Mouse (Mus musculus): ENCODE measurements at regions not wholly inside any gene's neighbourhood (a gene's known extent, or its start where the extent isn't known, plus 50 kb on each side); places are given as distances from the start of the nearest gene placed in this dataset.
A peak's percentile ranks its signal among the peaks of the same experiment; 100 is the strongest.

DNA sequence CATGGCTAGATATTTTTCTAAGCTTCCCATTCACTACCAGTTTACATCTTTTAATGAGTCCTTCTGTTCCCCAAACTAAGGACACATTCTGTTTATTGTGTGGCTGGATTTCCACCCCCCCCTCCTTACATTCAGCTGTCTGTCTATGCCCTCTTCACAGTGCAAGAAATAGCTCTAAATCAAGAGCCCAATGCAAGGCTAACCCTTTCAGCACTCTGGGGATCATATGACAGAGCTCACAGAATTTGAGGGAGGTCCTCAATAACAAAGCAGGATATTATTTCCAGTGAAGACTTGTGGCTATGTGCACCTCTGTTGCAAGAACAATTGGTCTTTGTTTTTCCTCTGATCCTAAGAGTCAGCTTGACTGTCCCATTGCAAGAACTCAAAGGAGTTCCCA lies 874.1 kb upstream of the Gje1 start:
- 0 out of 2 replicates have a peak, but pooled peaks cover 3% of the 10 kb centered on the region for H3K4me1 ChIP-seq
- no peaks in the 10 kb centered on the region for H3K9me3 ChIP-seq (replicated peaks)
- H3K27ac ChIP-seq: no peak overlapping the region
- no peak overlapping the region for H3K9ac ChIP-seq
- no peaks in the 10 kb centered on the region for H3K36me3 ChIP-seq
- peak; percentile 35; the same call in 1 of the 2 replicates for ATAC-seq (ENCODE audit: low FRiP score)
- no peaks in the 10 kb centered on the region for H3K27me3 ChIP-seq
- H3K4me3 ChIP-seq: no peak overlapping the region
- H3K4me2 ChIP-seq (replicated peaks): no peak overlapping the region

DNA sequence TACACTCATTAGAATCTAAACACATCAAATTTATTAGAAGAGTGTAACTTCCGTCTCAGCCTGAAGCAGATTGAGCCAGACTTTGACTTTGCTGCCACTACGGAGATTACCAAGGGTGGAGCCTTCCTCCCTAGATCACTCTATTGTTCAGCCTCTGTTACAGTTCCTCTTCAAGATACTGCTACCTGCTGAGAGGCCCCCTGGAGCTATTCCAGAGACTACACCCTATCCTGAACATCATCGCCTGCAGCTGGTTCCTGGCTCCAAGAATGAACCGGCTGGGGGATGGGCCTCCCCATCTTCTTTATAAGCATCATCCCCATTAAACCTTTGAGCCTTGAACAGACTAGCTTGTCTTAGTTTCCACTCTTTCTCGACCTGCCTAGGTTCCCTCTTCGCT lies 868.1 kb upstream of the Gje1 start:
- H3K4me3 ChIP-seq: no peak overlapping the region

DNA sequence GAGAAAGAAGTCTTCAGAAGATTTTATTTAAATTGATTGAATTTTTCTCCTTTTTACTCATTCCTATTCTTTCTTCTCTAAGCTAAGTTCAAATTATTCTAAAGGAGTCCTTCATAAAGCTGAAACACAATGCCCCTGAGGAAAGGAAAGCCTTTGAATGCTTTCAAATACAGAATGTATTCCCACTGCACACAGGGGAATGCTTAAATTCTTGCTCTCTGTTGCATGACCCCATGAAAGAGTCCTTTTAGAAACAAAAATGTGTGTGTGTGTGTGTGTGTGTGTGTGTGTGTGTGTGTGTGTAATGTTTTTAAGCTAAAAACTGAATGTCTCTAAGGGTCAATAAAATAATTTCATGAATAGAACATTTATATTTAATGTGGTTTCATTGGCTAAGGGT lies 846.1 kb upstream of the Gje1 start:
- H3K4me3 ChIP-seq: no peak overlapping the region
- no peak overlapping the region for H3K4me2 ChIP-seq (replicated peaks)
- no peaks in the 10 kb centered on the region for H3K4me1 ChIP-seq
- H3K9ac ChIP-seq: no peak overlapping the region
- H3K27ac ChIP-seq: no peak overlapping the region
- no peak for ATAC-seq (ENCODE audit: low FRiP score)
- H3K36me3 ChIP-seq: no peaks in the 10 kb centered on the region
- H3K9me3 ChIP-seq (replicated peaks): peaks cover 3% of the 10 kb centered on the region; the same call in 1 of the 2 replicates
- H3K27me3 ChIP-seq: no peaks in the 10 kb centered on the region

More for the DNA sequence above, 868.1 kb upstream of the Gje1 start:
- no peak overlapping the region for H3K27ac ChIP-seq
- ATAC-seq (ENCODE audit: low FRiP score): no peak
- H3K27me3 ChIP-seq: no peaks in the 10 kb centered on the region
- no peaks in the 10 kb centered on the region for H3K36me3 ChIP-seq
- no peaks in the 10 kb centered on the region for H3K9me3 ChIP-seq (replicated peaks)
- H3K4me1 ChIP-seq: no peaks in the 10 kb centered on the region
- 77% methylated on average over 6 of the region's 6 CpGs for WGBS
- no peak overlapping the region for H3K4me2 ChIP-seq (replicated peaks)
- no peak overlapping the region for H3K9ac ChIP-seq

DNA sequence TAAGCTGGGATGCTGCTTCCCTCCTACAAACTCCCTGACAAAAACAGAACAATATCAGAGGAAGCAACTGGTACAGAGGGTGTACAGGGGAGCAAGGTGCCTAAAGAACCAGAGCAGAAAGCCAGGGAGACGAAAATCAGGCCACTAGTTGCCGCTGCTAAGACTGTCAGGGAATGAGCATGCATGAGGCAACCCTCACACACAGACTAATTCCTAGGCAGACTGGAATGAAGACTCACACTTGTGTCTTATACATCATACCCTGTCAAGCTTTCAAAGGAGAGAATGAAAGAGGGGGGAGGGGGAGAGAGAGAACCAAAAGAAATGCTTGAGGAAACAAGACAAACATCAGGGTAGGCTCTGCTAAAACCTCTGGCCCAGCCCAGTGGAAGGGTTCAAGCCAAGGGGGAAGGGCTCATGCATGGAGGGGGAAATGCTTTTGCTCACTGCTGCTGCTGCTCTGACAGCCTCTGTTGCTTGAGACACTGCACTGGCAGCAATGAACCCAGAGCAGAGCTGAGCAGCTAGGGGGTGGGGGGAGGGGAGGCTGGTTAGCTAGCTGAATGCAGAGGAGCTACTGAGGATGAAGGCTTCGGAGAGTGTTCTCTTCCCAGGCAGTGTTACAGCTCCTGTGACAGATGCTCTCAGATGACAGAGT lies 835.5 kb upstream of the Gje1 start:
- H3K27me3 ChIP-seq: no peaks in the 10 kb centered on the region
- H3K4me2 ChIP-seq (replicated peaks): no peak overlapping the region
- no peaks in the 10 kb centered on the region for H3K36me3 ChIP-seq
- H3K4me3 ChIP-seq: no peak overlapping the region
- ATAC-seq (ENCODE audit: low FRiP score): peak; percentile 46; the same call in 1 of the 2 replicates
- H3K9ac ChIP-seq: no peak overlapping the region
- no peaks in the 10 kb centered on the region for H3K9me3 ChIP-seq (replicated peaks)
- no peak overlapping the region for H3K27ac ChIP-seq
- WGBS: 37% methylated on average over 3 of the region's 3 CpGs
- no peaks in the 10 kb centered on the region for H3K4me1 ChIP-seq

DNA sequence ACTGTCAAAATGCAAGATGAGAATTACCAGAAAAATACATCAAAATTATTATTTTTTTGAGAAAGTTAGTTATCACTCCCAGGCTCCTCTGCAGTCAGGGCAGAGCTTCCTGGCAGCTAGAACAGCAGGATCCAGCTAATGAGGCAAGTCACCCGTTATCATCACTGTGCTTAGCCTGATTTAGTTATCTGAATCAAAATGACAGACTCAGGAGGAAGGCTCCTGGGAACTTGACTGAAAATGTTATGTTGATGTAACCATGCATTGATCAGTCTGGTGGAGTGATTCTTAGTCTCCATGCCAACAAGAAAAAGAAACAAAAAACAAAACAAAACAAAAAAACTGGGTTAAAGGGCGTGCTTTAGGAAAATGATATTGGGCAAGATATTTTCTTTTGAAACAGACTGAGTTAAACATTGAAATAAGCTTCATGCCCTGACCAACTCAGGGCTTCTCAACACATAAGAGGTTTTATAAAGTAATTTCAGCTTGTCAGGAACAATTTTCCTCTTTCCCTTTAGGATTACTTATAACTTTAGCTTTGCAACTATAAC lies 823.9 kb upstream of the Gje1 start:
- Histone ChIP-seq H3K27me3 (no peaks in the 10 kb centered on the region), H3K9me3 (replicated peaks) (no peaks in the 10 kb centered on the region), H3K4me1 (no peaks in the 10 kb centered on the region), H3K27ac (no peak overlapping the region), H3K4me3 (no peak overlapping the region), H3K36me3 (no peaks in the 10 kb centered on the region), H3K4me2 (replicated peaks) (no peak overlapping the region), H3K9ac (no peak overlapping the region)
- 31% methylated on average over 2 of the region's 2 CpGs for WGBS
- ATAC-seq (ENCODE audit: low FRiP score): no peak

DNA sequence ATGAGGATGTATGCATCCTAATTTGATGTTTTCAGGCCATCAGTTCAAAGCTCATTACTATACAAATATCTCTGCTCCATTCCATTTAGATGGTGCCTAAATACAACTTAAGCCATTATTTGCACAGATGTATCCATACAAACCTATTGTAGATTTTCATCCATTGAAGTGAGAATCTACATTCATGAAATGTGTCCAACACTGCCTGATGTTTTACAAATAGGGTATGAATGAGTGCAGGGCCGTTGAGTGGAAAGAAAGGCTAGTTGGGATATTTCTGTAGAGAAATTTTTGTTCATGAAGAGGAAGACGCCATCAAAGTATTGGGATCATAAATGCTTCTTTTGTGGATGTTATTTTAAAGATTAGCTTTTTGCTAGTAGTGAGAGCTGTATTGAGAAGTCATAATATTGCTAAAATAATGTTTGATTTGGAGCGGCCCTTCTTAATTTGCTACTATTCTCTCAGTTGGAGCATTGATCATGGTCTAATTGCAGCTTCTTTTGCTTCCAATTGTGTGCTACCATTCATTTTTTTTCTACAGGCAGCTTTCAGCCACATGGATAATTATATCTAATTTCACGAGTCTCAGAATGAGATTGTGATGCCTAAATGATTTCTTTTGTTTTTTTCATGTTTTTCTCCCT lies 822.9 kb upstream of the Gje1 start:
- H3K27me3 ChIP-seq: no peaks in the 10 kb centered on the region
- no peaks in the 10 kb centered on the region for H3K4me1 ChIP-seq
- no peak overlapping the region for H3K4me3 ChIP-seq
- H3K9me3 ChIP-seq (replicated peaks): no peaks in the 10 kb centered on the region
- no peaks in the 10 kb centered on the region for H3K36me3 ChIP-seq
- H3K9ac ChIP-seq: no peak overlapping the region
- WGBS: 82% methylated on average over 4 of the region's 4 CpGs
- no peak overlapping the region for H3K4me2 ChIP-seq (replicated peaks)
- ATAC-seq (ENCODE audit: low FRiP score): no peak
- no peak overlapping the region for H3K27ac ChIP-seq

DNA sequence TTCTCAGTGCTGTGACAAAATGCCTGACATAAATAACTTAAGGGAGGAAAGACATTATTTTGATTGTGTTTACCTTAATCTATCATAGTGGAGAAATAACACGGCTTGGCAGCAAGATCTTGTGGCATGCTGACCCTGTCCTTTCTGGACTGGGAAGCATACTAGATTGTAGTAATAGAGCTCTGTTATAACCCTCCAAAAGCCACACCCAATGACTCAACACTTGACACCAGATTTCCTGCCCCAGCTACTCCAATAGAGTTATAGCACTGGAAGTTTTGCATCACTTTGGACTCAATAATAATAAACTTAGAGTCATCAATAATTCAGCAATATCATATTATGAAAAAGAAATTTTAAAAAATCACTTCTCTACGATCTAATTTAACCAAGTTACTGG lies 818.0 kb upstream of the Gje1 start:
- Histone ChIP-seq H3K4me3 (no peak overlapping the region), H3K4me2 (replicated peaks) (no peak overlapping the region), H3K27me3 (no peaks in the 10 kb centered on the region), H3K36me3 (no peaks in the 10 kb centered on the region), H3K27ac (no peak overlapping the region), H3K9ac (no peak overlapping the region), H3K4me1 (no peaks in the 10 kb centered on the region), H3K9me3 (replicated peaks) (no peaks in the 10 kb centered on the region)
- no peak for ATAC-seq (ENCODE audit: low FRiP score)
- 91% methylated on average over 2 of the region's 2 CpGs for whole genome bisulfite sequencing

DNA sequence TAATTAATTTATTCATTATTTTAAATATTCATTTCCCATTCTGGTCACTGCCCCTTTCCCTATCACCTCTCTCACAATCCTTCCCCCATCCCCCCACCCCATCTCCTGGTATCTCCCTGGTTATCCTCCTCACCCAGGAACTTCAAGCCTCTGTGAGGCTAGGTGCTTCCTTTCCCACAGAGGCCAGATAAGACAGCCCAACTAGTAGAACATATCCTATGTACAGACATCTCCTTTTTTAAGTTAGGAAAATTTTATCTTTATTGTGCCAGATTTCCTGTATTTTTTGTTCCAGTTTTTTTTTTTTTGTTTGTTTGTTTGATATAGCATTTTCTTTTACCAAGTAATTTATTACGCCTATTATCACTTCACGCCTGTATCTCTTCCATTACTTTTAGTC lies 769.4 kb upstream of the Gje1 start:
- H3K9me3 ChIP-seq (replicated peaks): no peaks in the 10 kb centered on the region
- ATAC-seq (ENCODE audit: low FRiP score): no peak
- no peak overlapping the region for H3K4me3 ChIP-seq
- H3K36me3 ChIP-seq: no peaks in the 10 kb centered on the region
- no peak overlapping the region for H3K9ac ChIP-seq
- no peaks in the 10 kb centered on the region for H3K27me3 ChIP-seq
- 87% methylated on average over 2 of the region's 2 CpGs for WGBS
- no peaks in the 10 kb centered on the region for H3K4me1 ChIP-seq
- H3K27ac ChIP-seq: no peak overlapping the region
- H3K4me2 ChIP-seq (replicated peaks): no peak overlapping the region

DNA sequence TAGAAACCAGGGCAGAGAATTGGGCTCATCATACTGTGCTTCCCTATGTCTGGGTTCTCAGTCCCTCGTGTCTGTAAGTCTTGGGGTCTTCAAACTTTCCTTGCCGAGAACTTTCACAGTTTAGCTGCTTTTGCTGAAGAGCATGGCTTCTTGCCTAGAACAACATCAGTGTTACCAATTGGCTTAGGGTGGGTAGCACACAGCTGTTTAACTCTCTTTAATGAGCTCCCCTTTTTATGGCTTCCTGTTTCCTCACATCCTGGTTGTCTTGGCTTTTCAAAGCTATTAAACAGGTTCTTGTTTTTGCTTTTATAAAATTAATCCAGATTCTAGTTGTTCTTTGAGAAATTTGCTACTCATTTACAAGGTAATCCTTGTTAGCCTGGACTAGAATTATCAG lies 725.3 kb upstream of the Gje1 start:
- WGBS: 87% methylated on average over 2 of the region's 2 CpGs
- Histone ChIP-seq H3K9me3 (replicated peaks) (no peaks in the 10 kb centered on the region), H3K4me1 (no peaks in the 10 kb centered on the region), H3K4me2 (replicated peaks) (no peak overlapping the region), H3K9ac (no peak overlapping the region), H3K4me3 (no peak overlapping the region), H3K27ac (no peak overlapping the region), H3K36me3 (no peaks in the 10 kb centered on the region), H3K27me3 (no peaks in the 10 kb centered on the region)
- ATAC-seq (ENCODE audit: low FRiP score): no peak

DNA sequence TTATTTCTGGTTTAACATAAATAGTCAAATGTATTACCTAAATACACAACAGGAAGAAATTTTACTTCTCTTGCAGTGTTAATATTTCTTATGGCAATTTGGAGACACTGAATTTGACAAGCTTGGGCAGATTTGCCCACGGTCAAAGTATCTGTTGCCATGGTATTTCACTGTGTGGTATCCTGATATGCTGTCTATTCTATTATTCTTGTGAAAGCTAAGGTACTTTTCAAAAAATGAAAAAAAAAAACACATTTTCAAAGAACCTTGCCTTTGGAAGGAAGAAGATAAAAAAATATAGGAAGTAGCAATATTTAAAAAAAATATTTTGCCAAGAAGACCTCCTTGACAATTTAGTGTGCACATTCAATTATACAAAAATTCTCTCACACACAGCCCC lies 723.2 kb upstream of the Gje1 start:
- no peak overlapping the region for H3K4me2 ChIP-seq (replicated peaks)
- no peaks in the 10 kb centered on the region for H3K27me3 ChIP-seq
- H3K36me3 ChIP-seq: no peaks in the 10 kb centered on the region
- no peak overlapping the region for H3K4me3 ChIP-seq
- H3K9ac ChIP-seq: no peak overlapping the region
- ATAC-seq (ENCODE audit: low FRiP score): no peak
- no peaks in the 10 kb centered on the region for H3K4me1 ChIP-seq
- WGBS: 80% methylated on average over 1 of the region's 1 CpGs
- no peaks in the 10 kb centered on the region for H3K9me3 ChIP-seq (replicated peaks)
- H3K27ac ChIP-seq: no peak overlapping the region

DNA sequence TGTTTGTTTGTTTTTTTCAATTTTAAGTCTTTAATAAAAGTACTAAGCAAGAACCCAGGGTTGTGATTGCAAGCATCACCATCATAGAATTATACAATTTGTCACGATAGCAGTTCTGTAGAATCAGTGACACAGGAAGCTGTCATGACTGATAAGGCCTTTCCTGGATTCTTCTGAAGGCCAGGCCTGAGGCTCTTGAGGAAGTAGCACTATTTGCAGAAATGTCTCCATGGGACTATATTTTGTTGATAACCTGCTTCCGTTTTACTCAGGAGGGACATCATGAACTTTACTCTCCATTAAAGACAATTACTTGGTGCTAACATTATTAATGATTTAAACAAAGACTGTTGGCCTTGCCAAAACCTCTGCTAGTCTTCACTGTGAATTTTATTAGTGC lies 708.7 kb upstream of the Gje1 start:
- Histone ChIP-seq H3K27me3 (no peaks in the 10 kb centered on the region), H3K4me3 (no peak overlapping the region), H3K27ac (no peak overlapping the region), H3K9me3 (replicated peaks) (no peaks in the 10 kb centered on the region), H3K36me3 (no peaks in the 10 kb centered on the region), H3K4me2 (replicated peaks) (no peak overlapping the region), H3K9ac (no peak overlapping the region), H3K4me1 (no peaks in the 10 kb centered on the region)
- ATAC-seq (ENCODE audit: low FRiP score): no peak
- 86% methylated on average over 2 of the region's 2 CpGs for WGBS

DNA sequence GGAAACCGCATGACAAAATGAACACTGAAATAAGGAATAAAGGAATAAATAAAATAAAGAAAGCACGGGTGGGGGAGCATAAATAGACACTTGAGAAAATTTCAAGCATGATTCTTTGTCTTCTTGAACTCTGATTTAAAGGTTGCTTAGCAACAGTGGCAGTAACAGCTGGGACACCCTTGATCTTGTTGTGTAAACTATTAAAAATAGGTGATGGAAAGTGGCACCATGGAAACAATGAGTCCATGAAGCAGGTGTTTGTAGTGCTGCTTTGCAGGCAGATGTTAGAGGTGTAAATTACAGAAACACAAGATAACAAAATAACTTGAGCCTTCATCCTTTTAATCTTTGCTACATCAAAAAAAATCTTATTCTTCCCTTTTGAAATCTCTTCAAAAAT lies 688.2 kb upstream of the Gje1 start:
- no peaks in the 10 kb centered on the region for H3K9me3 ChIP-seq (replicated peaks)
- H3K4me1 ChIP-seq: peaks cover 2% of the 10 kb centered on the region; the same call in 1 of the 2 replicates
- no peak overlapping the region for H3K4me2 ChIP-seq (replicated peaks)
- no peak overlapping the region for H3K27ac ChIP-seq
- H3K36me3 ChIP-seq: no peaks in the 10 kb centered on the region
- no peak overlapping the region for H3K4me3 ChIP-seq
- ATAC-seq (ENCODE audit: low FRiP score): no peak
- H3K27me3 ChIP-seq: no peaks in the 10 kb centered on the region
- H3K9ac ChIP-seq: no peak overlapping the region
- WGBS: 28% methylated on average over 2 of the region's 2 CpGs

DNA sequence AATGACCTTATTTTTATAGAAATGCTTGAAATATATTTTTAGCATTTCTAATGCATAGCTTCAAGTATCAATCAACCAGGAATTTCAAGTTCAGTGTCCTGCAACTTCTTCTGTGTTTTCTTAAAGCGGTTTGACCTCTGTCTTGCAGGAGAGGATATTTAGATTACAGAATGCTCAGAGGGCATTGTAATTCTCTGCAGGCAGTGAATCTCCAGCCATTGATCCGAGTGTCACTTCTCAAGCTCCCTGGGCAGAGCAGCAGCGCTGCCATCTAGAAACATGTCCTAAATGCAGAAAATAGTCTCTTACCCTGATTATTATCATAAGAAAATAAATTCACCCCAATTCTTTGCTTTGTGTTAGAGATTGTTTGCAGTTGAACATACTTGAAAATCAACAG lies 687.7 kb upstream of the Gje1 start:
- no peak for ATAC-seq (ENCODE audit: low FRiP score)
- H3K4me3 ChIP-seq: no peak overlapping the region
- peaks cover 2% of the 10 kb centered on the region; the same call in 1 of the 2 replicates for H3K4me1 ChIP-seq
- H3K27ac ChIP-seq: no peak overlapping the region
- H3K4me2 ChIP-seq (replicated peaks): no peak overlapping the region
- no peaks in the 10 kb centered on the region for H3K9me3 ChIP-seq (replicated peaks)
- WGBS: 20% methylated on average over 3 of the region's 3 CpGs
- no peaks in the 10 kb centered on the region for H3K27me3 ChIP-seq
- no peak overlapping the region for H3K9ac ChIP-seq
- no peaks in the 10 kb centered on the region for H3K36me3 ChIP-seq
